Mouse (Mus musculus) layer of hippocampus, adult 8-10 months (tissue): Measurements from ENCODE around the gene Cfap43. TPM values are rescaled to one million over a fixed set of nuclear protein-coding genes. Genes with fewer than 3 reads are reported as not detected.
A peak's percentile ranks its signal among the peaks of the same experiment; 100 is the strongest.
"Not testable (repeated sequence)": the region's sequence is repeated elsewhere in the genome, so short reads cannot be mapped to it uniquely, and the experiment has no call there.

ENCODE experiments used
- DNase-seq, 2 experiments: peaks; one replicate each; pipeline ENCODE4 v3.0.0; 2022; ENCODE audit warnings: low spot score in 2 of 2
- total RNA-seq, 4 experiments: library from RNA; stranded (reverse); gene quantifications; 2 replicates each; pipeline ENCODE4 v1.2.4; 2022

Cfap43 gene
- total RNA-seq, 4 experiments from 2014 or later: 0.77 to 2.8 (median 1.7) TPM

GRCm38 (mm10) chr19:47853951-47854795, 64.9 kb downstream of the Cfap43 start:
- no peak for DNase-seq

- DNase-seq: no peak
Measured at GRCm38 (mm10) chr19:47853053-47853452, 66.0 kb downstream of the Cfap43 start.

DNA sequence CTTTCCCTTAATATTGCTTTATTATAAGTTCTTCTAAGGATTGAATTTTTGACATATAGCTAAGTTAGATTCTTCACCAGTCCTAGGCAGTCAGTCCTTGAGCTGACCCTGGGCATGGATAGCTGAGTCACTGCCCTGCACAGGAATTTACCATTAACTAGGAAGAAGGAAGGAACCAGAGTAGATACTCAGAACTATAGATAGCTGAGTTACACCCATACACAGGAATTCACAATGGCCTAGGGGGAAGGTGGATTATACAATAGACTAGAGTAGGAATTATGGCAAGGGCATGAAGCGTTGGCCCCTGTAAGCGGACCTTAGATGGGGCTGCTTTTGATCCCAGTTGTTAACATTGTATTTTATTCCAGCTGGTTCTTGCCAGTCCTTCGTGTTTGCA, 67.0 kb downstream of the Cfap43 start:
- not testable (repeated sequence) for DNase-seq

DNA sequence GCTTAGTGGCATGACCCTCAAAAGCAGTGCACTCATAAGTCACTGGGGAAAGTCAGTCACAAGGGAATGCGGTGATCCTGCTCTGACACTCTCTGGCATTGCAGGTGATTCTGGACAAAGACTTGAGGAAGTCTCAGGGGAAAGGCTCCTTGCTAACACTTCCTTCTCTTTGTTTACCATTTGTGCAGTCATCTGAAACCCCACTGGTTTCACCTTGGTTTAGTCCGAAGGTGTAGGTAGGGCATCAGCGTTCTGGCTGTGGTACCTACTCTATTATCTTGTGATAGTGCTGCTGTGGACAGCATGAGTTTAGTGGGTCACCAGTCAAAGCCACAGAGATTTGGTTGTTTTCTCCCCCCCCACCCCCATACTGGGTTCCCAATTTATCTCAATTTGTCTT, 69.4 kb downstream of the Cfap43 start:
- no peak for DNase-seq

- not testable (repeated sequence) for DNase-seq
Measured at GRCm38 (mm10) chr19:47841234-47841633, 77.9 kb downstream of the Cfap43 start.

GRCm38 (mm10) chr19:47837527-47837901, 81.6 kb downstream of the Cfap43 start:
- DNase-seq: no peak

GRCm38 (mm10) chr19:47836701-47837526, 82.2 kb downstream of the Cfap43 start:
- peak in 1 of 2 experiments; percentile 39 for DNase-seq

DNA sequence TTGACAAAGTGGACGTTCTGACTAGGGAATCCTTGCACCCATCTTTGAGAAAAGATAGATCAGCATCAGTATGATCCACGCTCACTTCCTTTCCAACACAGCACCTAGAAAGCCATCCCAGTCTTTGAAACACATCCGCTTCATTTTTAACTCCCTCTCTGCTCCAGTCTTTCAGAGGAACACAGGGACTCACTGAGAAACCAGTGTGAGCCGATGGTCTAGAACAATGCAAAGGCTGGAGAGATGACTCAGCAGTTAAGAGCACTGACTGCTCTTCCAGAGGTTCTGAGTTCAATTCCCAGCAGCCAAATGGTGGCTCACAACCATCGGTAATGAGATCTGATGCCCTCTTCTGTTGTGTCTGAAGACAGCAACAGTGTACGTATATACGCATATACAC, 83.3 kb downstream of the Cfap43 start:
- no peak for DNase-seq

DNA sequence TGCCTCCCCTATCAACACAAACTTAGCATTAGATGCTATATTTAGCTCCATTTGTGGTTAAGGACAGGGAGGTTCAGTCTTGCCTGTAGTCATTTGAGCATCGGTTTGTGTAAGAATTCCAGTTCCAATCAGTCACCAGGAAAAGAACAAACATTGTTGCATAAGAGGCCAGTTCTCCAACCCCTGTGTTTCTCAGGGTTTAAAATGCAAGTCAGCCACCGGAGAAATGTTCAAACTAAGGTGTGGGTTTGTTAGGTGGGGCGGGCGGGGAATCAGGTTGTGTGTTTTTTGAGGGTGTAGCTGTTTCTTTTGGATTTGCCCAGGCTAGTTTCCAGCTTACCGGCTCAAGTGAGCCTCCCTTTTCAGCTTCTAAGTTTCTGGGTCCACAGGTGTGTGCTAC, 84.5 kb downstream of the Cfap43 start:
- no peak for DNase-seq

- no peak for DNase-seq
Measured at GRCm38 (mm10) chr19:47832316-47832715, 86.8 kb downstream of the Cfap43 start.

GRCm38 (mm10) chr19:47831111-47831510, 88.0 kb downstream of the Cfap43 start:
- DNase-seq: no peak

GRCm38 (mm10) chr19:47829913-47830450, 89.1 kb downstream of the Cfap43 start:
- no peak for DNase-seq

DNA sequence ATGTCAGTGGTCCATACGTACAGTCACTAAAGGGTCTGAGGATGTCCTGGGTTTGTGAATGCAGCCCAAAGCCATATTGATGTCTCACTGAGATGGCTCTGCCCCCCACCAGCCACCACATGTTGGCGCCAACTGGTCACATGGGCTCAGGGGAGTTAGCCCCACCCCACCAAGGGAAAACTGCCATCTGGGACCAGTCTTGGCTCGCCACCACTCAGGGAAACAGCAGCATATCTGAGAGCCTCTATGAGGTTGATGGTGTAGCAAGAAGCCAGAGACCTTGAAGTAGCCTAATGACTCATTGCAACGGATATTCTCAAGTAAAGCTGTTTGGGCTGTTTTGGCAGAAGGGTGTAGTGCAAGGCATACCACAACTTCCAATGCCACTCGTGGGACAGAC, 95.1 kb downstream of the Cfap43 start:
- DNase-seq: no peak

- no peak for DNase-seq
Measured at GRCm38 (mm10) chr19:47822143-47822796, 96.8 kb downstream of the Cfap43 start.

GRCm38 (mm10) chr19:47821494-47821872, 97.6 kb downstream of the Cfap43 start:
- no peak for DNase-seq

GRCm38 (mm10) chr19:47820832-47821493, 98.1 kb downstream of the Cfap43 start:
- DNase-seq: peak; percentile 60 to 79

DNA sequence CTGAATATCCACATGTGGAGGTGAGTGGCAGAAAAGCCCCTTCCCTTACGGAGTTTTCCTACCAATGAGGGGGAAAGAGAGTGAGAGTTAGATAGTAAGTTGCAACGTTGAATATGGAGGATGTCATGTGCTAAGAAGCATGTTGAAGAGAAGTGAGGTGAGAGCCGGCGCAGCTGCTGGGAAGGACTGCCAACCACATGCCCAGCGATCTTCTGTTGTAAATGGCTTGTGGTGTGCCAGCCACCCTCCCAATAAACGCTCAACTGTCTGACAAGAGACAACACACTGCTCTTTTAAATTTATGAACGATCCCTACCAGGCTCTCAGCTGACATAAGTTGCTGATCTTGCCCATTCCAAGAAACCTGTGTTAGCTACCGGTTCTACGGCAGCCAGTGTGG, 101.4 kb downstream of the Cfap43 start:
- DNase-seq: peak in 1 of 2 experiments; percentile 7

DNA sequence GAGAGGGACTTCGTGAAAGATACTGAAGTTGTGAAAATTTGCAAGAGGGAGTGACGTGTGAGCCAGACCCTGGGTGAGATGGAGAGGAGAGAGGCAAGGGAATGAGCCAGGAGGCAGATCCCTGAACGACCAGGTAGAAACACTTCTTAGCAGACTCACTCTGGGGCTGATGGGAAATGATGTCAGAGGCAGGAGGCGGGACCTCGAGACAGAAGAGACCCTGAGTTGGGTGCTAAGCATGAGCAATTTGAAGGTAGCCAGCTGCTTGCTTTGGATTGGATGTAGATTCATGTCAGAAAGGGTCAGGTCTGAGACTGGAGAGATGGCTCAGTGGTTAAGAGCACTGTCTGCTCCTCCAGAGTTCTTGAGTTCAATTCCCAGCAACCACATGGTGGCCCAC, 104.4 kb downstream of the Cfap43 start:
- no peak for DNase-seq

DNA sequence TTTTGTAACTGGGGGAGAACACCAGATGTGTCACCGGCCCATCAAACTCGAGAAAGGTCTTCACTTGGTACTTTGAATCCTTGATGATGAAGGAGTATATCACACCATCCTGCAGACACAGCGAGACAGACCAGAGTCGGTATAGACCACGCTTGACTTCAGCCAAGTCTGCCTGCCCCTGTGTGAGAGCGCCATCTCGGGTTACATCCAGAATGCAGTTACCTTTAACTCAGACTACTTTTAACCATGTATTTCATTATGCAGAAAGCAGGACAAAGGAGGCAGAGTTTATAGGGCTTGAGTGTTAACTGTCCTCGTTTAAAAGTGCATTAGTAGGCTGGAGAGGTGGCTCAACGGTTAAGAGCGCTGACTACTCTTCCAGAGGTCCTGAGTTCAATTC, 107.0 kb downstream of the Cfap43 start:
- DNase-seq: no peak

DNA sequence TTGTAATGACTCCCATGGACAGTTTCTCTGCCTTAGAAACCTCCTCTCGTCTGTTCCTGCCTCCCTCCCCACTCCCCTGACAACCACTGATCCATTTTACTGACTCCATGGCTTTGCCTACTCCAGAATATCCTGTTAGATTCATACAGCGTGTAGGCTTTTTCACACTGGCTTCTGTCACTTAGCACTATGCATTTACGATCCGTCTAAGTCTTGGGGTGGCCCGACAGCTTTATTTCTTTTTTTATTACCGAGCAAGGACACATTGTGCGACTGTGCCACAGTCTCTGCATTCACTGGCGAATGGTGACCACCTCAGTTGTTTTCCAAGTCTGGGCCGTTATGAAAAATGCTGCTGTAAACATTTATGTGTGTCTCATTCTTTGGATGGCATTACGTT, 120.5 kb downstream of the Cfap43 start:
- DNase-seq: no peak

DNA sequence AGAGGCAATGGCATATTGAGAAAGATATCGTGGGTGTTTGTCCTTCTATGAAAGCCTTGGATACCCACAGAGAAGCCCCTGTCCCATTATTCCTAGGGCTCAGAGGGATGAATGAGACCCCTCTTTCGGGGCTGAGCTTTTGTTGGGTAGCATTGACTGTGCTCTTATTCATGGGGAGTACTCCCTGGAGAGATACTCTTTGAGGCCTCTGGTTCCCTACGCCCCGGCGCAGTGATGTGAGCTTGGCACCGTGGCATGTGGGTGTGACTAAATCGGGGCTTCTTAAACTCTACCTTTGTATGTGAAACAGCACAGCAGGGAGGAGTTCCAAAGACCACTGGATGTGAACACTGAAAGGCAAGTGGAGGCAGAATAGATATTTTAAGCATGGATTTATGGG, 122.4 kb downstream of the Cfap43 start:
- DNase-seq: no peak
